Mouse (Mus musculus) myocyte (in vitro differentiated cells): ENCODE results near the gene Spty2d1. TPM values are rescaled to one million over a fixed set of nuclear protein-coding genes. Genes with fewer than 3 reads are reported as not detected.

Source experiments
- H3K27me3 ChIP-seq: one replicate; pipeline ENCODE4 v1.6.1; 2011; ENCODE audit not compliant: control insufficient read depth, insufficient read depth, insufficient read length
- H3K36me3 ChIP-seq: one replicate; pipeline ENCODE4 v1.6.1; 2011; ENCODE audit not compliant: control insufficient read depth, insufficient read depth
- H3K4me2 ChIP-seq: one replicate; pipeline ENCODE4 v1.6.1; 2011; ENCODE audit warnings: low read depth, control low read depth
- H3K4me3 ChIP-seq: one replicate; pipeline ENCODE4 v1.5.1; 2011; ENCODE audit warnings: mild to moderate bottlenecking, control low read depth, moderate library complexity
- H3K79me2 ChIP-seq: one replicate; pipeline ENCODE4 v1.6.1; 2011; ENCODE audit not compliant: control insufficient read depth, insufficient read depth
- H3ac ChIP-seq: one replicate; pipeline ENCODE4 v1.6.1; 2011; ENCODE audit not compliant: control insufficient read depth, insufficient read length
- CEBPB ChIP-seq: IDR thresholded peaks from 2 replicates; pipeline ENCODE4 v1.6.1; 2011; ENCODE audit warnings: mild to moderate bottlenecking, moderate library complexity; ENCODE audit not compliant: poor library complexity, insufficient read depth, severe bottlenecking
- E2F4 ChIP-seq: IDR thresholded peaks from one replicate; pipeline ENCODE4 v1.6.1; 2011; ENCODE audit warnings: mild to moderate bottlenecking, control low read depth, moderate library complexity; ENCODE audit not compliant: insufficient read depth
- MAX ChIP-seq: IDR thresholded peaks from one replicate; pipeline ENCODE4 v1.6.1; 2011; ENCODE audit warnings: low read depth, mild to moderate bottlenecking, control low read depth
- MYOD1 ChIP-seq, 3 experiments: IDR thresholded peaks; one replicate each; pipeline ENCODE4 v1.6.1; 2011; ENCODE audit warnings: control low read depth in 2 of 3, low read depth in 2 of 3, mild to moderate bottlenecking in 2 of 3, moderate library complexity in 1 of 3; ENCODE audit not compliant: insufficient read length in 2 of 3, control insufficient read depth in 1 of 3
- MYOG ChIP-seq, 3 experiments: IDR thresholded peaks; one replicate each; pipeline ENCODE4 v1.6.1; 2011; ENCODE audit warnings: control low read depth in 2 of 3, low read depth in 2 of 3, mild to moderate bottlenecking in 2 of 3; ENCODE audit not compliant: insufficient read length in 2 of 3, control insufficient read depth in 1 of 3, insufficient read depth in 1 of 3
- POLR2A ChIP-seq: IDR thresholded peaks from one replicate; pipeline ENCODE4 v1.6.1; 2011; ENCODE audit warnings: low read depth, mild to moderate bottlenecking, control low read depth, moderate library complexity; ENCODE audit not compliant: insufficient read length
- POLR2AphosphoS2 ChIP-seq: IDR thresholded peaks from one replicate; pipeline ENCODE4 v1.6.1; 2011; ENCODE audit warnings: low read depth, control low read depth; ENCODE audit not compliant: insufficient read length
- REST ChIP-seq: IDR thresholded peaks from one replicate; pipeline ENCODE4 v1.6.1; 2011; ENCODE audit warnings: mild to moderate bottlenecking, control low read depth, moderate library complexity; ENCODE audit not compliant: insufficient read depth, insufficient read length
- SRF ChIP-seq: IDR thresholded peaks from one replicate; pipeline ENCODE4 v1.6.1; 2011; ENCODE audit warnings: low read depth; ENCODE audit not compliant: control insufficient read depth, insufficient read length
- TCF12 ChIP-seq: IDR thresholded peaks from one replicate; pipeline ENCODE4 v1.6.1; 2011; ENCODE audit warnings: mild to moderate bottlenecking, control low read depth; ENCODE audit not compliant: poor library complexity, insufficient read depth, severe bottlenecking
- TCF3 ChIP-seq: IDR thresholded peaks from one replicate; pipeline ENCODE4 v1.6.1; 2011; ENCODE audit warnings: low read depth, control low read depth; ENCODE audit not compliant: insufficient read length
- USF1 ChIP-seq: IDR thresholded peaks from one replicate; pipeline ENCODE4 v1.6.1; 2011; ENCODE audit warnings: low read depth, mild to moderate bottlenecking, control low read depth, moderate library complexity
- polyA plus RNA-seq: library from polyadenylated mRNA; unstranded; fragments of >200 nt; fragmentation: generic; extraction: Trizol; gene quantifications from one replicate; pipeline ENCODE4 v1.2.1, GENCODE M21; 2012; ENCODE audit warnings: missing spikeins

The Spty2d1 gene
- polyA plus RNA-seq, 1 experiment: 12.0 TPM

- no peak overlapping the region for H3K4me3 ChIP-seq
- H3K27me3 ChIP-seq: no peaks in the 10 kb centered on the region
- no peak overlapping the region for H3ac ChIP-seq
- no peak for TF ChIP-seq MAX
- TF ChIP-seq SRF: no peak
- no peak for TF ChIP-seq REST
- no peak for TF ChIP-seq E2F4
- no peaks in the 10 kb centered on the region for H3K79me2 ChIP-seq
- no peak overlapping the region for H3K4me2 ChIP-seq
- no peaks in the 10 kb centered on the region for H3K36me3 ChIP-seq
These were observed 34.7 kb upstream of the Spty2d1 start for GRCm38 (mm10) chr7:47042823-47043490.

- Histone ChIP-seq H3K27me3 (no peaks in the 10 kb centered on the region), H3K36me3 (no peaks in the 10 kb centered on the region), H3K4me2 (no peak overlapping the region), H3K79me2 (no peaks in the 10 kb centered on the region), H3K4me3 (no peak overlapping the region), H3ac (no peak overlapping the region)
- TF ChIP-seq POLR2A (no peak), SRF (no peak), CEBPB (no peak), MYOD1 (IDR thresholded peaks at IDR 0.05; ENCODE audit: control insufficient read depth in 1 of 3, insufficient read length in 2 of 3, low read depth in 2 of 3) (no peak), USF1 (no peak), REST (no peak), MAX (no peak), E2F4 (no peak), POLR2AphosphoS2 (no peak), TCF12 (no peak), MYOG (IDR thresholded peaks at IDR 0.05; ENCODE audit: control insufficient read depth in 1 of 3, insufficient read depth in 1 of 3, insufficient read length in 2 of 3, low read depth in 2 of 3) (no peak), TCF3 (no peak)
These were observed 33.9 kb upstream of the Spty2d1 start for GRCm38 (mm10) chr7:47042121-47042520.

- Histone ChIP-seq H3K27me3 (no peaks in the 10 kb centered on the region), H3K79me2 (no peaks in the 10 kb centered on the region), H3K4me2 (no peak overlapping the region), H3ac (no peak overlapping the region), H3K36me3 (no peaks in the 10 kb centered on the region), H3K4me3 (no peak overlapping the region)
- TF ChIP-seq E2F4 (no peak), REST (no peak), MYOD1 (IDR thresholded peaks at IDR 0.05; ENCODE audit: control insufficient read depth in 1 of 3, insufficient read length in 2 of 3, low read depth in 2 of 3) (no peak), TCF3 (no peak), TCF12 (no peak), POLR2A (no peak), POLR2AphosphoS2 (no peak), MAX (no peak), CEBPB (no peak), MYOG (IDR thresholded peaks at IDR 0.05; ENCODE audit: control insufficient read depth in 1 of 3, insufficient read depth in 1 of 3, insufficient read length in 2 of 3, low read depth in 2 of 3) (no peak), USF1 (no peak), SRF (no peak)
These were observed 33.5 kb upstream of the Spty2d1 start for GRCm38 (mm10) chr7:47041706-47042105.

- H3ac ChIP-seq: no peak overlapping the region
- H3K79me2 ChIP-seq: no peaks in the 10 kb centered on the region
- H3K4me2 ChIP-seq: no peak overlapping the region
- TF ChIP-seq SRF: no peak
- TF ChIP-seq CEBPB: no peak
- no peak for TF ChIP-seq POLR2AphosphoS2
- no peak for TF ChIP-seq TCF3
- no peaks in the 10 kb centered on the region for H3K36me3 ChIP-seq
- H3K27me3 ChIP-seq: no peaks in the 10 kb centered on the region
- no peak overlapping the region for H3K4me3 ChIP-seq
These were observed 27.2 kb upstream of the Spty2d1 start for GRCm38 (mm10) chr7:47035426-47035825.

- TF ChIP-seq USF1 (no peak), MYOD1 (IDR thresholded peaks at IDR 0.05; ENCODE audit: control insufficient read depth in 1 of 3, insufficient read length in 2 of 3, low read depth in 2 of 3) (no peak), MAX (no peak), TCF3 (no peak), SRF (no peak), REST (no peak), CEBPB (no peak), E2F4 (no peak), POLR2A (no peak), POLR2AphosphoS2 (no peak), TCF12 (no peak), MYOG (IDR thresholded peaks at IDR 0.05; ENCODE audit: control insufficient read depth in 1 of 3, insufficient read depth in 1 of 3, insufficient read length in 2 of 3, low read depth in 2 of 3) (no peak)
- Histone ChIP-seq H3K27me3 (no peaks in the 10 kb centered on the region), H3ac (no peak overlapping the region), H3K4me2 (no peak overlapping the region), H3K36me3 (no peaks in the 10 kb centered on the region), H3K4me3 (no peak overlapping the region), H3K79me2 (no peaks in the 10 kb centered on the region)
These were observed 26.7 kb upstream of the Spty2d1 start for GRCm38 (mm10) chr7:47034785-47035384.
